Mouse (Mus musculus): Measurements from ENCODE around the gene Rab5a.

GRCm38 (mm10) chr17:53554088-53554487 is 75.1 kb downstream of the Rab5a start:
- TF ChIP-seq CTCF (IDR thresholded peaks at IDR 0.05), result peak; percentile 61
- no peak for TF ChIP-seq EP300 (IDR thresholded peaks at IDR 0.05)

Data from lung, postnatal 0 days (tissue).